Mouse (Mus musculus) liver, postnatal 0 days (tissue): ENCODE results near the gene Cab39l.

Experiments used
- CTCF ChIP-seq: sonication (generic); IDR thresholded peaks from 2 replicates; pipeline ENCODE4 v1.5.1; 2016; ENCODE audit warnings: antibody characterized with exemption, low read depth
- EP300 ChIP-seq: IDR thresholded peaks from 2 replicates; pipeline ENCODE4 v1.6.1; 2016; ENCODE audit warnings: antibody characterized with exemption, low read depth, mild to moderate bottlenecking

DNA sequence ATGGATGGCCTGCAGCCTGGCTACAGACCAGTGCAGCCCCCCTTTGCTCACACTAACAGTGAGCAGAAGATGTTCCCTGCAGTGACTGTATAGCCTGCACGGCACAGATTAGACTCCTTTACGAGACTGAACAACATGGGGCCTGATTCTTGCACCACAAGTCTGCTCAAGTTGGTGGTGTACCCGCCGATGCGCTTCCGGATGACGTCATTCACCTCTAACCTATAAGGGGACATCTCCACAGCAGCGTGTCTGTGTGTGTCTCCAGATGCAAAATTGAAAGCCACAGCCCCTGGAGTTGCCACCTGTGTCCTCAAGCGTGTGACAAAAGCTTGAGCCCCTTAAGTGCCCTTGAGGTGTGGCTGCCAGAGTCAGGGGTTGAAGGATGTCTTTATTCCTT is 189.3 kb downstream of the Cab39l start:
- TF ChIP-seq CTCF (no peak), EP300 (no peak)
